Mouse (Mus musculus) left cerebral cortex, postnatal 25 days (tissue): ENCODE data around the gene Dcp1b. TPM values are rescaled to one million over a fixed set of nuclear protein-coding genes. Genes with fewer than 3 reads are reported as not detected.

Experiments
- total RNA-seq, 2 experiments: library from RNA; stranded (reverse); gene quantifications; 2 replicates each; pipeline ENCODE4 v1.2.3; 2021

The Dcp1b gene
- total RNA-seq, 2 experiments from 2014 or later = 14.7 to 16.5 TPM

Other genes starting within 250 kb of the Dcp1b start
- gene Cacna1c, start 21.2 kb downstream of the Dcp1b start, total RNA-seq = 10 to 100 TPM; 60.6 to 70.9 TPM
- 1 to 10 TPM; 2.6 to 4.6 TPM for gene Cacna2d4, start 61.3 kb downstream of the Dcp1b start, total RNA-seq
- gene Lrtm2, start 155.5 kb downstream of the Dcp1b start, total RNA-seq = 10 to 100 TPM; 52.0 to 56.5 TPM
- 10 to 100 TPM; 36.6 to 40.2 TPM for gene Adipor2, start 242.5 kb downstream of the Dcp1b start, total RNA-seq